Mouse (Mus musculus): ENCODE measurements around the gene Prm1.

Gene Prm1

GRCm38 (mm10) chr16:10783152-10783434 lies 22.5 kb downstream of the Prm1 start:
- no peak for DNase-seq (ENCODE audit: low read depth, low spot score)

- DNase-seq (ENCODE audit: low read depth, low spot score) = no peak
These were observed 23.1 kb downstream of the Prm1 start for GRCm38 (mm10) chr16:10782377-10783151.

DNA sequence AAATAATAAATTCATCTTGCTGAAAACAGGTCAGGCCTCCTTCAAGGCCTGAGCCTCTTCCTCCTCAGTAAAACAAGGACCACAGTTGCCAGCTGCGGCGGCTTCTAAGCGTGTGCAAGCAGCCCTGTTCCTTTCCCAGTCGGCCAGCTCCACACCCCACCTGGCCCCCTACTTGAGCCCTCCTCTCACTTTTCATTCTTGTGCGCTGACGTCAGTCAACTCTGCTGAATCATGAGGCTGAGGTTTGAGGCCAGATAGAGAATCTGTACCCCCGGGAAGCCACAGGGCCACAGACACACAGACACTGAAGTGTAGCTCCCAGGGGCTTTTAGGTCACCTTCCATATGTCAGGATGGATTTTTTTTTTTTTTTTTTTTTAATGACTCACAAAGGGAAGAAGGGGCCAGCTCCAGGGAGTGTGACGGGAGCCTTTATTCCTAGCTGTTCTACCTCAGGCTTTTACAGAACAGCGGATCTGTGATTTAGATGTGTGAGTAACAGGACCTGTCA lies 23.7 kb downstream of the Prm1 start:
- DNase-seq (ENCODE audit: low read depth, low spot score) = peak; percentile 39

GRCm38 (mm10) chr16:10780631-10781120 lies 25.0 kb downstream of the Prm1 start:
- DNase-seq (ENCODE audit: low read depth, low spot score) = no peak

GRCm38 (mm10) chr16:10777579-10778160 lies 28.0 kb downstream of the Prm1 start:
- no peak for DNase-seq (ENCODE audit: low read depth, low spot score)

DNA sequence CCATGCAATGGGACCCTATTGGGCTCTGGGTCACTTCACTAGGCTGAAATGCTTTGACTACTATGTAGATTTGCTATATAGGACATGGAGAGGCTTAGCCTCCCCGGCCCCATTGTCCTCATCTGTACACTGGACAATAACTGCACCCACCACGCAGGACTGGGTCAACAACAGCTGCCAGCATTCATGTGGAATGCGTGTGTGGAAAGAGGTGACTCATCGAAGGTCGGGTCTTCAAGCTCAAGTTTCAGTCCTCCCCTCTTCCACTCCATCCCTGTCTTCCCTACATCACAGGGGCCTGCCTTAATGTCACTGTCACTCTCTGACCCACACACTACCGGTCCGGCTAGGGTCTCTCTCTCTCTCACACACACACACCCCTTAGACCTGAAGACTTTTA lies 29.3 kb downstream of the Prm1 start:
- no peak for DNase-seq (ENCODE audit: low read depth, low spot score)

DNA sequence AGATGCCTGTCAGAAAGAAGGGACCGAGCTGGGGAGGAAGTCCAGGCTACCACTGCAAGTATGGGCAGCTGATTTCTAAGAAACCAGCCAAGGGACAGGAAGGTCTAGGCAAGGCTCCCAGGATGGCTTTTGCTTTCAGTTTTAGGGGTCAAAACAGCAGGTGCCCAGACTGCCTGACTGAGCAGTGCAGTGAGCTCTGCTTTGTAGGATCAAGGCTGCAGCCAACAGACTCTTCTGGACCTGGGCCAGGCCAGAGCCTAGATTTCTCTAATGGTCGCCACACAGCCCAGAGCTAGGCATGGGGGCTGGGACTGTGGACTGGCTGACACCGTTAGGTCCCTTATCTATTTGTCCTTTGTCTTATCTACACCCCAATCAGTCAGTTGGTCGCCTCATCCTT lies 30.9 kb downstream of the Prm1 start:
- no peak for DNase-seq (ENCODE audit: low read depth, low spot score)

- DNase-seq (ENCODE audit: low read depth, low spot score) = no peak
These were observed 32.1 kb downstream of the Prm1 start for GRCm38 (mm10) chr16:10773543-10773942.

DNA sequence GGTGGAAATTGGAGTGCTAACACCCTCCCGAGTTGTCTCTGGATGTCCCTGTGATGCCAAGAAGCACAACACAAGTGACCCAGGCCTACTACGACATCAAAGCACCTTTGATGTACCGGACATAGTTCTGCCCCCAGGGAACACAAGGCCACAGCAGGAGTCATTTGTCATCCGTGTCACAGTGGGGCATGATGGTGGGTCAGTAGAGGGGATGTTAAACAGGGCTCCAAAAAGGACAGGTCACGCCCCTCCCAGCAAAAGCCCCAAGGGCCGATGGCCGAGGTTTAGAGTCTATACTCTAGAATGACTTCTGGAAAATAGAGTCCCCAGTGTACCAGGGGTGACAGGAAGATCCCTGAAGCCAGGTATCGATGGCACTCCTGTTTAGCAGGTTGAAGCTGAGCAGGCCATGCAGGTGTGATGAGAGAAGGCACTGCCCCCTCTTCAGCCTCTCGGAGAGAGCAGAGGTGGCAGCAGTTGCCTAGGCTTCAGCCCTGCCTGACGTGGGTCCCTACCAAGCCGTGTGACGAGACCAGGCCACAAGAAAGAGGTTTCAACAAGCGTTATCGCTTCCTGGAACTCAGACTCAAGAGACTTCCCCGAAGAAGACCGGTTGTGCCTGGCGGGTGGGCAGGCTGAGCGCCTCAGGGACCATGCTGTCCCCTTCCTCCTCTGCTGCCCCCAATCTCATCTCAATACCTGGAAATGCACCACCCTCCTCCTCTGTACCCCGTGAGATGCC lies 33.7 kb downstream of the Prm1 start:
- no peak for DNase-seq (ENCODE audit: low read depth, low spot score)

DNA sequence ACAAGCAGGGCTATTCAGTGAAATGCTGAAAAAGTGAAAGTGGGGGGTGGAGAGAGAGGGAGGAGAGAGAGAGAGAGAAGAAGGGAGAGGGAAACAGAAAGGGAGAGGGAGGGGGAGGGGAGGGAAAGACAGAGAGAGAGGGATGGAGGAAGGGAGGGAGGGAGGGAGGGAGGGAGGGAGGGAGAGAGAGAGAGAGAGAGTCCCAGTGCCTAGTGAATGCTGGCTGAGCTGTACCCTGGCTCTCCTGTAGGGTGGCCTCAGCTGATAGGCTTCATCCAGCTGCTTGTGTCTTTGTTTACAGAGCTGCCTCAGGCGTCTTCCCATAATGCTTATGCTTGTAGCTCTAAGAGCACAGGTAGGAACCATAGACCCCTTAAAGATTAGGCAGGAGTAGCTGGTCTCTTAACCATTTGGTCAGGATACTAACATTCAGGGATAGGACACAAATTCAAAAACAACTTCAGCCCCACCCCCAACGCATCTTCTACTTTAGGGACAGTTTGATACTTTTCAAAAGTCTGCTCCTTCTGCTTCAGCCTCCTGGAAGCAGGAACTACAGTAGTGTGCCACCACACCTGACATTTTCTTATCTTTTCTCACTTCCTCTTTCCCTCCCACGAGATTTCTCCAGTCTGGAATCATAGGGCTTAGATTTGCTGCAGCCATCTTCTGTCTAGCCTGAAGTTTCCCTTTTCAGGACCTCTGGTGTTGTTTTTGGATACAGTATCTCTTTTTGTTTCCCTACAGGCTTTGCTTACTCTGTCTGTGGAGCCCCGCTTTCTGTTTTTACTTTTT lies 34.9 kb downstream of the Prm1 start:
- DNase-seq (ENCODE audit: low read depth, low spot score) = no peak

DNA sequence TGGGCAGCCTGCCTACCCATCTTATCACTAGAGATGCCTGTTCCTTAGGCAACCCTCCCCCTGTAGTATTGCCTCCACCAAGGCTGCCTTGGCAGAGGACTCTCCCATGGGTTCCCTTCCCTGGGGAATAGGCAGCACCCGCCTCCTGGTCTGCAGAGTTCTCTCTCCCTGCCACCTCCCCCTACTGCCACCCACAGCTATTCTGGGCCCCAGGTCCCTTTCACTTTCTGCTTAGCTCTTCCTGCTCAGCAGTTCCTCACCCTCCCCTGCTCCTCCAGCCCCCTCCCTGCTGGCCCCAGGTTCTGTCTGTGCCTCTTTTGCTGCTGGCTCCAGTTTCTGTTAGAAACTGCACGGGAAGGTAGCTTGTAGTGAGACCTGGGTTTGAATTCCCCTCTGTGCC lies 36.0 kb downstream of the Prm1 start:
- no peak for DNase-seq (ENCODE audit: low read depth, low spot score)

GRCm38 (mm10) chr16:10768821-10769220 lies 36.8 kb downstream of the Prm1 start:
- DNase-seq (ENCODE audit: low read depth, low spot score) = no peak

DNA sequence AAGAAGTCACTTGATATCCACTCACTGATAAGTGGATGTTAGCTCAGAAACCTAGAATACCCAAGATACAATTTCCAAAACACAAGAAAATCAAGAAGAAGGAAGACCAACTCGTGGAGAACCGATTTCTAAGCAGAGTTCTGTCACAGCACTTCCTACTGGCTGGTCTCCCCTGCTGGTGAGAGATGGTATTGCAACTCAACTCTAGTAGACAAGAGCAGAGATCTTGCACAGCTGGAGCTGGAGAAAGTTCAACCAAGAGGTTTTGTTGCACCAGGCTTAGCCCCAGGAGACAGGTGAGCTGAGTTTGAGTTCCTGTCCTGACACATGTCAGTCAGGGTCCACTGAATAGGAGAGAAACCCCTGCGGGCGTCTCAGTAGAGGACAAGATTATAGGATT lies 38.5 kb downstream of the Prm1 start:
- DNase-seq (ENCODE audit: low read depth, low spot score) = peak; percentile 83

DNA sequence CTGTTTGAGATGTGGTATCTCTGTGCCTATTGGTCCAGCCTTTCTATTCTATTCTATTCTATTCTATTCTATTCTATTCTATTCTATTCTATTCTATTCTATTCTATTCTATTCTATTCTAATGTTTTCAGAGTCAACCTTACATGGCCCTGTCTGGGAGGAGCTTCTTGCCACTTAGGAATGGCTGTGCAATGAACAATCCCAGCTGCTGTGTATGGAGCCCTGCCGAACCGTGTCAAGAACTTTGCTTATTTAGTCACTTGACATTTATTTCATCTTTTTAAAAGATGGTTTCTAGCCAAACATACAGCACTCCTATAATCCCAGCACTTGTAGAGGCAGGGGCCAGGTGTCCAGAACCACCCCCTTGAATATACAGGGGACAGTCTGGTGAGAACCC lies 41.3 kb downstream of the Prm1 start:
- DNase-seq (ENCODE audit: low read depth, low spot score) = no peak

GRCm38 (mm10) chr16:10763540-10764264 lies 41.9 kb downstream of the Prm1 start:
- no peak for DNase-seq (ENCODE audit: low read depth, low spot score)

DNA sequence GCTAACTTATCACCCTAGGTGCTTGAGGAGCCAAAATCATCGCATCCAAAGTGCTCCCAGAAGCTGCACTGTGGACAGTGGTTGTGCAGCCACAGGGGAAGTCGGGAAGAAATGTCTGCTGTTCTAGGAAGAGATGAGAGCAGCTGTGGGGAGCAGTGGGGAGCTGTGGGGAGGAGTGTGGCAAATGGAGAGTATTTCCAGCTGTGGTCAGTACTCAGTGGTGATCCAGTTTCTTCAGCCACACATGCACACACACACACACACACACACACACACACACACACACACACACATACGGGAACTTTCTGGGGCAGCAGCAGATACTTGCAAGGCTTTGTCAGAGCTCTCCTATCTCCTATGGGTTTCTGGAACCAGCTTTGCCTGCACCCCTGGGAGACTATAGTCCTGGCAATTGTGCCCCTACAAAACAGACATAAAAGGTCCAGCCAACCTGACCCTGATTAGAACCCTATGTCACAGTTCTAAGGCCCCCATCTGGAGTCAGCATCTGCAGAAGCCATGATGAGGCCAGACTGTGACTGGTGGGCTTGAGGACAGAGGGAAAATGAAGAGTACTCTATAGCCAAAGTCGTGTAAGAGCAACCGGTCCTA lies 43.0 kb downstream of the Prm1 start:
- no peak for DNase-seq (ENCODE audit: low read depth, low spot score)

DNA sequence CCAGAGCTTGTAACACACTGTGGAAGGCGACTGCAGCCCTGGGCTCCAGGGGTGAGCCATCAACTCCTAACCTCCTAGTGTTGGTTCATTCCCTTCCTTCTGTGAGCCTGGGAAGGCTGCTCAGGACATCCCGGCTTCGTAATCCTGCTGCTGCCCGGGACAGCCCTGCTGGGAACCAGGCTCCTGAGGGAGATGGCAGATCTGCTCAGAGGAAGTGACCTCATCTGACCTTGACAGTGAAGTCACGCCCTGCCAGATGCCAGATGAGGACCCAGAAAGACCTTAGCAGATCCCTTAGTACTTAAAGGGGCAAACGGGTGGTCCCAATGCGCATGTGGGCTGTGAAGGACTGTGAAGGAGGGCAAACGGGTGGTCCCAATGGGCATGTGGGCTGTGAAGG lies 44.5 kb downstream of the Prm1 start:
- no peak for DNase-seq (ENCODE audit: low read depth, low spot score)

DNA sequence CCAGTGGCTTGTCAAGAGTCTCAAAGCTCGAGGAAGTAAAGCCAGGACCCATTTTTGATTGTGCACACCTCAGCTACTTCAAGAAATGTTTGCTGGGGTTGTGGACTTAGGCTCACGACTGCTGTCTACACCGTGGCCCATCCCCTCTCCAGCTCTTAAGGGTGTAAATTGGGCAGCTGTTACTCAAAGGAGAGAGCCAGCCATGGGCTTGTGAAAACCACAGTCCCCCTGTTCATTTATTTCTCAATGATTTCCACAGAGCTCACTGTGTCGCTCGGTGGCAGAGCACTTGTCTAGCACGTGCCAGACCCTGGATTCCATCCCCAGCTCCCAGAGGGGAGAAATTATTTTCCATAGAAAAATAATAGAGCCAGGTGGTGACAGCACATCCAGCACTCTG lies 49.5 kb downstream of the Prm1 start:
- DNase-seq (ENCODE audit: low read depth, low spot score) = no peak

DNA sequence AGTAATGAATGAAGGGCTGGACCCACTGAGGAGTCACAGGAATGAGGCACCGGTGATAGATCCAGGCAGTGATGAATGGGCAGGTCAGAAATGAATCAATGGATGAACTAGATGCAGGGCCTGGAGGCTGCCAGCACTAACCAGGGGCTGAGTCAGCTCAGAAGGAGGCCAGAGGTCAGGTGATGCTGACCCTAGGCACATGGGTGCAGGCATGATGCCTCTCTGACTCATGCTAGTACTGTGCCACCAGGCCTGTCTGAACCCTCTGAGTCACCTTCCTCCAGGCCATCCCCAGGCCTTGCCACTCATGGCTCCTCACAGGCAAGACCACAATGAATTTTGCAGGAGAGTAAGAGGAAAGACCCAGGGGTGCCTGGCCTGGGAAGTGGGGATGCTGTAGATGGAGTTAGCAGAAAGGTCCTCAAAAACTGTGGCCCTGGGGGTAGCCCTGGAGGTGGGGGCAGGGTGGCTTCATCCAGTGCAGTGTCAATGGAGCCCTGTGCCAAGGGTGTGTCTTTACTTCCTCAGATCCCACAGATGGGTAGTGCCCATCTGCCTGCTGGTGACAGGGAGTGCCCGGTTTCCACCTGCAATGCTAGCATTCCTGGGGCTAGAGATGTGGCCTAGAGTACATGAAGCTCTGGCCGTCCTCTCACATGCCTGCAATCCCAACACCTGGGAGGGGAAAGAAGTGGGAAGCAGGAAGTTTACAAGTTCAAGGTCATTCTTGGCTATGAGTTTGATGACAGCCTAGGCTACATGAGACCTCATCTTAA lies 50.9 kb downstream of the Prm1 start:
- DNase-seq (ENCODE audit: low read depth, low spot score) = no peak

- DNase-seq (ENCODE audit: low read depth, low spot score) = no peak
These were observed 55.8 kb downstream of the Prm1 start for GRCm38 (mm10) chr16:10749824-10750223.
